Mouse (Mus musculus) layer of hippocampus, adult 2 months (tissue): ENCODE measurements around the gene Slc25a39. TPM values are rescaled to one million over a fixed set of nuclear protein-coding genes. Genes with fewer than 3 reads are reported as not detected.

Experiments used
- DNase-seq, 2 experiments: peaks; one replicate each; pipeline ENCODE4 v3.0.0; 2022; ENCODE audit warnings: low spot score in 2 of 2
- H3K27ac ChIP-seq: fragments of 200-600 bp; 2 replicates; pipeline ENCODE4 v1.8.1; 2022
- H3K4me3 ChIP-seq: fragments of 200-600 bp; 2 replicates; pipeline ENCODE4 v1.8.1; 2022; ENCODE audit warnings: mild to moderate bottlenecking
- CTCF ChIP-seq: fragments of 200-600 bp; conservative IDR thresholded peaks from 2 replicates; pipeline ENCODE4 v1.8.1; 2022; ENCODE audit warnings: antibody characterized with exemption, mild to moderate bottlenecking, moderate library complexity
- long read RNA-seq, 2 experiments: library from polyadenylated mRNA; stranded (forward); transcript quantifications; one replicate each; pipeline ENCODE4 v2.0.0; 2021; ENCODE audit warnings: borderline mapping rate in 2 of 2
- total RNA-seq, 2 experiments: library from RNA; stranded (reverse); gene quantifications; 2 replicates each; pipeline ENCODE4 v1.2.3; 2021

The Slc25a39 gene
- total RNA-seq, result 10 to 100 TPM; 62.5 to 62.6 TPM
- long read RNA-seq, experiment 1, transcript Slc25a39-201 (12 exons, 1,685 nt), result major isoform, 44 of 50 reads
- long read RNA-seq, experiment 1, partial matches to known transcripts, result 5 of 50 reads
- long read RNA-seq, experiment 1, other reads (novel, unspliced or antisense), result 1 of 50 reads
- long read RNA-seq, experiment 2, transcript Slc25a39-201 (12 exons, 1,685 nt), result major isoform, 46 of 55 reads
- long read RNA-seq, experiment 2, partial matches to known transcripts, result 2 of 55 reads
- long read RNA-seq, experiment 2, other reads (novel, unspliced or antisense), result 7 of 55 reads

GRCm38 (mm10) chr11:102407834-102408215 lies at the start of gene Slc25a39:
Gene Slc25a39, minus strand, starts transcription at chr11:102407946.
- no peak for TF ChIP-seq CTCF

DNA sequence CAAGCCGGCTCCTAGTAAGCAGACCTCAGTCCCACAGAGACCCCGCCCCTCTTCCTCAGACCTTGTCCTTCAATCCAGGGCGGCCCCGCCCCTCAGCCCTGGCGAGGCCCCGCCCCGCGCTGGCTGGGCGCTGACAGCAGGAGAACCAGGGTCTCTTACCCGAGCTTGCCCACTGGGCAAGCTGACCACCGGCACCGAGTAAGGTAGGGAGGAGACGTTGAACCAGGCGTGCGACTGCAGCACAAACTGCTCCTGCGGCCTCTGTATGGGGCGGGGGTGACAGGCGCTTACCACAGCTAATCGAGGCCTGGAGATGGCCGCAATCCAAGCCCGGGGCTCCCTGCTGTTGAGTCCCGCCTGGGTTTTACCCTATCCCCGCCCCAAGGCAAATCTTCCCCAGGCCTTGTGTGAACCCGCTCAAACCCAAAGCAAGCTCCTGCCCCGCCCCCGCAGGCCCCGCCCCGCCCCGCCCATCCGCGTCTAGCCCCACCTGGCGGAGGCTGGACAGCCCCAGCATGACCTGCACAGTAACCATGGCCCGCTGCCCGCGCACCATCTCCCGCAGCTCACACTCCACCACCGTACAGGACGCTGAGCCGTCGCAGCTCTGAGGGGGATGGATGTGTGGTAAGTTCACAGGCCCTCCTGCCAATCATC lies 48.1 kb upstream of the Slc25a39 start:
- DNase-seq, result peak in 1 of 2 experiments; percentile 34
- TF ChIP-seq CTCF, result peak; percentile 41
- Histone ChIP-seq H3K4me3 (peak overlapping the region; percentile 63), H3K27ac (peak overlapping the region; percentile 59; the same call in 1 of the 2 replicates)

More at GRCm38 (mm10) chr11:102407834-102408215, at the start of gene Slc25a39:
- Histone ChIP-seq H3K27ac (peak within 1 kb of the TSS; percentile 95), H3K4me3 (peak within 1 kb of the TSS; percentile 58)
- DNase-seq, result no peak

- H3K4me3 ChIP-seq, result no peak overlapping the region
- no peak overlapping the region for H3K27ac ChIP-seq
- DNase-seq, result no peak
- no peak for TF ChIP-seq CTCF
These were observed 45.4 kb upstream of the Slc25a39 start for GRCm38 (mm10) chr11:102453131-102453530.

GRCm38 (mm10) chr11:102449043-102450008 lies 41.6 kb upstream of the Slc25a39 start:
- no peak overlapping the region for H3K4me3 ChIP-seq
- peak overlapping the region; percentile 97 for H3K27ac ChIP-seq
- DNase-seq, result no peak
- TF ChIP-seq CTCF, result no peak

- Histone ChIP-seq H3K27ac (peak overlapping the region; percentile 97), H3K4me3 (no peak overlapping the region; the same call in 1 of the 2 replicates)
- DNase-seq, result peak in 1 of 2 experiments; percentile 47
- TF ChIP-seq CTCF, result no peak
These were observed 40.6 kb upstream of the Slc25a39 start for GRCm38 (mm10) chr11:102448327-102448726.

DNA sequence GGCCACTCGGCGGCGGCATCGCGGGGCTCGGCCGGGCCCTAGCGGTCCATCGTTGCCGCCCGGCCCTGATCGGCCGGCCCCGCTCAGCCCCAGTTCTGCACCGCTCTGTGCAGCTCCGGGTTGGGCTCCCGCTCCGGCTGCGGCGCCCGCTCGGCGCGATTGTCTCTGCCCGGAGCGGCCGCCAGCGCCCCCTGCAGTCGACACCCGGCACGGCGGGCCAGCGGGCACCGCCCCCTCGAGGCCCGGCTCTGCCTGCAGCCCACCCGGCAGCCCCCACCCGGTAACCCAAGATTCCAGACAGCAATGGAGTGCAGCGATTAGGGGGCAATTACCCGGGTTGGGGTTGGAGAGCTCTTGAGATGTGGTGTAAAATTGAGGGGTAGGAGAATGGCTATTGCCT lies 39.8 kb upstream of the Slc25a39 start, which contains the start of gene Fam171a2:
Fam171a2 (minus strand) TSS at position 186 of the 400 bp plus-strand sequence.
- Histone ChIP-seq H3K4me3 (peak within 1 kb of the TSS; percentile 85), H3K27ac (peak within 1 kb of the TSS; percentile 97)
- peak in 1 of 2 experiments; percentile 92 for DNase-seq
- TF ChIP-seq CTCF, result peak; percentile 89

- Histone ChIP-seq H3K4me3 (peak overlapping the region; percentile 85), H3K27ac (peak overlapping the region; percentile 97)
- no peak for TF ChIP-seq CTCF
- no peak for DNase-seq
These were observed 39.1 kb upstream of the Slc25a39 start for GRCm38 (mm10) chr11:102446581-102447461.

- H3K4me3 ChIP-seq, result peak overlapping the region; percentile 85
- peak overlapping the region; percentile 97 for H3K27ac ChIP-seq
- TF ChIP-seq CTCF, result no peak
- DNase-seq, result peak in 1 of 2 experiments; percentile 36
These were observed 38.2 kb upstream of the Slc25a39 start for GRCm38 (mm10) chr11:102445891-102446361.

GRCm38 (mm10) chr11:102445264-102445890 lies 37.6 kb upstream of the Slc25a39 start:
- Histone ChIP-seq H3K27ac (peak overlapping the region; percentile 97), H3K4me3 (peak overlapping the region; percentile 85)
- no peak for DNase-seq
- no peak for TF ChIP-seq CTCF

- H3K27ac ChIP-seq, result no peak overlapping the region
- no peak overlapping the region for H3K4me3 ChIP-seq
- no peak for TF ChIP-seq CTCF
- DNase-seq, result no peak
These were observed 37.0 kb upstream of the Slc25a39 start for GRCm38 (mm10) chr11:102444781-102445180.

GRCm38 (mm10) chr11:102444321-102444720 lies 36.6 kb upstream of the Slc25a39 start:
- no peak overlapping the region for H3K27ac ChIP-seq

More at GRCm38 (mm10) chr11:102444321-102444720, 36.6 kb upstream of the Slc25a39 start:
- DNase-seq, result no peak
- H3K4me3 ChIP-seq, result no peak overlapping the region
- TF ChIP-seq CTCF, result no peak
